18 mouse cellular contexts compared by ENCODE assay signal in the genomic region with DNA sequence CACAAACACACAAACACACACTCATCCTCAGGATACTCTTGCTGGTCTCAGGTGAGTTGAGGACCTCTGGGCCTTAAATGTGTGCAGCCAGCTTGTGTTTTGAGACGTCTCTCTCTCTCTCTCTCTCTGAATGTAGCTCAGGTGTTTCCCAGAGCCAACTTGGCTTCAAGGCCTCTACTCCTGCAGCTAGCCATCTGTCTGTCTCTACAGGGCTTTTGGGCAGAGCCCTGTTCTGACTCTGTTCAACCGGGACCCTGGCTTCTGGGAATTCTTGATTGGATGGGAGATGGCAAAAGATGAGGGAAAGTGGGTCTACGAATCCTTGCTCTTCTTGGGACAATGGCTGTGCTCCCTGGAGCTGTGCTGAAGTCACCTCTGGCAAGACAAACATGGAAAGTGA.
"Had no signal": no experiment of that assay in that cellular context is flagged by ENCODE, and none has a peak within 500 bp of the region (broad histone marks: within the 10 kb centered on the region; RNA-seq: fewer than 3 reads in every experiment).

No protein-coding gene starts in this region.

- H3K36me3 ChIP-seq: kidney, embryonic 15.5 days; liver, embryonic 13.5 days; midbrain, embryonic 12.5 days; midbrain, embryonic 15.5 days; neural tube, embryonic 13.5 days; stomach, embryonic 15.5 days had no signal

- H3K27me3 ChIP-seq: kidney, embryonic 15.5 days; liver, embryonic 13.5 days; midbrain, embryonic 12.5 days; midbrain, embryonic 15.5 days; neural tube, embryonic 13.5 days; stomach, embryonic 15.5 days had no signal

- H3K27ac ChIP-seq: kidney, embryonic 15.5 days; left cerebral cortex, adult 2 months; liver, embryonic 13.5 days; midbrain, embryonic 12.5 days; midbrain, embryonic 15.5 days; neural tube, embryonic 13.5 days; stomach, embryonic 15.5 days had no signal

- H3K4me3 ChIP-seq: kidney, embryonic 15.5 days; left cerebral cortex, adult 2 months; liver, embryonic 13.5 days; midbrain, embryonic 12.5 days; midbrain, embryonic 15.5 days; neural tube, embryonic 13.5 days; stomach, embryonic 15.5 days had no signal

- DNase-seq: kidney, postnatal 10 days; kidney, postnatal 36 days; layer of hippocampus, postnatal 36 days; liver, embryonic 13.5 days; lung, adult 2 months; lung, postnatal 14 days; lung, postnatal 4 days; retina, postnatal 1 day; right cerebral cortex, postnatal 25 days; spleen, adult 18-20 months; thymus, adult 18-20 months; thymus, postnatal 14 days had no signal

- H3K9me3 ChIP-seq: kidney, embryonic 15.5 days; liver, embryonic 13.5 days; midbrain, embryonic 12.5 days; midbrain, embryonic 15.5 days; neural tube, embryonic 13.5 days; stomach, embryonic 15.5 days had no signal

- H3K4me1 ChIP-seq: kidney, embryonic 15.5 days; liver, embryonic 13.5 days; midbrain, embryonic 12.5 days; midbrain, embryonic 15.5 days; neural tube, embryonic 13.5 days; stomach, embryonic 15.5 days had no signal
